Mouse (Mus musculus) cerebellum, adult 9-10 months (tissue): ENCODE measurements at regions not wholly inside any gene's neighbourhood (a gene's known extent, or its start where the extent isn't known, plus 50 kb on each side); places are given as distances from the start of the nearest gene placed in this dataset.

Experiments used
- DNase-seq: peaks from one replicate; pipeline ENCODE4 v3.0.0; 2022

DNA sequence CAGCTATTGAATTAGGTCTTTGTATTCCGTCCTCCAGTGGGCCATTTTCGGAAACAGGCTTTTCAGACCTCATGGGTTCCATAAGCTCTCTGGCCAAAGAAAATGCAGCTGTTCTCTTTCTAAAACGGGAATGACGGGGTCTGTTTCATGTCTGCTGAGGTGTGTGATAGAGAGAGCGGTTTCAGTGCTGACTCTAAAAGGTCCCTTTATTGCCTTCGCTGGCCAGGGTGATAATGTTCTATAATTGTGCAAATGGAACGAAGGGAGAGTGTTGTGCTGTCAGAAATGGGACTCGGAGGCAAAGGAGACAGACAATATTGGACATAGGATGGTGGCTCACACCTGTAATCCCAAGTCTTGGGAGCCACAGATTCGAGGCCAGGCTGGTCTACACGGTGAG lies 53.5 kb upstream of the Osbpl8 start:
- DNase-seq, result no peak

DNA sequence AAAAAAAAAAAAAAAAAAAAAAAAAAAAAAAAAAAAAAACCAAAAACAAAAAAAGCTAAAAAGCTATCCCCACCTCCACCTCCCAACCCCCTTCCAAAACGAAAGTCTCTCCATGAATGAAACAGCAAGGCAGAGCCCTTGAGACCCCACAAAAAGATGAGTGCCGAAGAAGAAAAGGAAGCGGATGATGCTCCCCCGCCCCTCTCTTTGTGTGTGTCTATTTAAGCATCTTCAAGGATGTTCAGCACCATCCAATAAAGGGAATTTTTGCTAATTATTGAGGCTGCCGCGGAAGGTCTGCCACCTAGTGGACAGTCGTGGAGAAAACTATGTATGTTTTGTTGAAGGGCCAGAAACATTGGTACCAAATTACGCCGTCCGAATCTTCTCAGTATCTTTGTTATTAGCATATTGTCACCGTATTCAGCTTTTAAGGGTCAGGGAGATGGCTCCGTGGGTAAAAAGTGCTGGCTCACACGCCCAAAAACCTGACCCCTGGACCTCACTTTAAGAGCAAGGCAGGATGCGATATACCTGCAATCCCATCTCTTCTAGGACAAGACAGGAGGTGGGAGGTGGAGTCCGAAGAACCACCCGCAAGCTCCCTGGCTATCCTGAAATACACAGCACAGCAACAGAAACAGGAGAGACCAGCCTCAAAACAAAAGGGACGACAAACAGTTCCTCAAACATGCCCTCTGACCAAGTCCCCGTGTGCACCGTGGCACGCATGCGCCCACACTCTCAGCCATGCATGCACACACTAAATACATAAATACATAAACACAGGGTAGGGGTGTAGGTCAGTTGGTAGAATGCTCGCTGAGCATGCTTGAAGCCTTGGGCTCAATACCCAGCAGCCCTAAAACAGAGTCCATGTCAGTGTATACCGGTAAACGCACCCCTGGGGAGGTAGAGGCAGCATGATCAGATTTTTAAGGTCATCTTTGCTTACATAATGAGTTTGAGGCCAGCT lies 55.6 kb upstream of the Osbpl8 start:
- peak; percentile 72 for DNase-seq

DNA sequence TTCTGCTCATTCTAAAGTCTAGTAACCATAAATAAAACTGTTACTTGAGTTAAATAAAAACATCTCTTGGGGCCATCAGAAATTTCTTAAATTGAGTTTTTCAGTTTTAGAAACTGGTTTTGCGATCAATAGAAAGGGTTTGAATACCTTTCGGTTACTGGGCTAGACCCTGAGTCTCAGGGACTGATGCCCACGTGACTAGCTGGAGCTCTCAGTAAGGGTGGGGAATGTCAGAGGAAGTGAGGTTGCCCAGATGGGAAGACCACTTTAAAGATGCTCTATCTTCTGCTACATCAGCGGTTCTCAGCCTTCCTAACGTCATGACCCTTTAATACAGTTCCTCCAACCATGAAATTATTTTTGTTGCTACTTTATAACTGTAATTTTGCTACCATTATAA lies 56.7 kb upstream of the Osbpl8 start:
- DNase-seq, result no peak

DNA sequence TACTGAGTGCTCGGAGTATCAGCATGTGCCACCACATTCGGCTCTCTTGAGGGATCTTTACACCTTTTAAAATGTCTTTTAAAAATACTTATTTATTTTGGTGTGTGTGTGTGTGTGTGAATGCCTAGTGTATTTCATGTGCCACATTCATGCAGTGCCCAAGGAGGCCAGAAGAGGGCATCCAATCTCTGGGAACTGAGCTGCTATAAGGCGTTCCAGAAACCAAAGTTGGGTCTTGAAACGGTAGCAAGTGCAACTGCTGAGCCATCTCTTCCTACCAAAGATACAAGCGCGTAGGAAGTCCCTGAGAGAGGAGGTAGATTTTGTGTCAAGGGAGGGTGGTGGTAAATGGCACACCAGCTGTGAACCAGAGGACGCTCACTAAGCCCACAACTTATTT lies 57.2 kb upstream of the Osbpl8 start:
- DNase-seq, result peak; percentile 39

DNA sequence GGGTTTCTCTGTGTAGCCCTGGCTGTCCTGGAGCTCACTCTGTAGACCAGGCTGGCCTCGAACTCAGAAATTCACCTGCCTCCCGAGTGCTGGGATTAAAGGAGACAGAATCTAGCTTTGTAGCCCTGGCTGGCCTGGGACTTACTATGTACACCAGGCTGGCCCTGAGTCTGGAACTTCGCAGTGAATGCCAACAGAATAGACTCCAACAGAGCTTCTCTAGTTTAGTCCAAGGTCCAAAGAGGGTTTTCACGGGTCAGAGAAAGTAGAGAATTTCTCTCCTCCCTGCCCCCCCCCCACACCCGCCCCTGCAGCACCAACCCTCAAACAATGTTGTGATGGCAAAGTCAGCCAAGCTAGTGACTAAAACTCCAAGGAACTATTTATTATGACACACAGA lies 58.1 kb upstream of the Osbpl8 start:
- no peak for DNase-seq

DNA sequence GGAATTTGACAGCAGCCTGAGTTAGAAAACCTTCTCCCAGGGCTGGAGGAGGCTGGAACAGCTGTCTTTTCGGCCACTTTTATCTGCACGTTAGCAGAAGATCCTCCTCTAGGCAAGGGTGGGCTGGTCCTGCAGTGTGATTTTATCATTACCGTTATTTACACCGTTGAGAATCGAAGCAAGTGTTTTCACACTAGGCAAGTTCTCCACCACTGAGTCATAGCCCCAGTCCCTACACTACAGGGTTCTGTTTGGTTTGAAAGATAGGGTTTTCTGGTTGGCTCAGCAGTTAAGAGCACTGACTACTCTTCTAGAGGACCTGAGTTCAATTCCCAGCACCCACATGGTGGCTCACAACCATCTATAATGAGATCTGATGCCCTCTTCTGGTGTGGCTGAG lies 58.9 kb upstream of the Osbpl8 start:
- DNase-seq, result no peak

DNA sequence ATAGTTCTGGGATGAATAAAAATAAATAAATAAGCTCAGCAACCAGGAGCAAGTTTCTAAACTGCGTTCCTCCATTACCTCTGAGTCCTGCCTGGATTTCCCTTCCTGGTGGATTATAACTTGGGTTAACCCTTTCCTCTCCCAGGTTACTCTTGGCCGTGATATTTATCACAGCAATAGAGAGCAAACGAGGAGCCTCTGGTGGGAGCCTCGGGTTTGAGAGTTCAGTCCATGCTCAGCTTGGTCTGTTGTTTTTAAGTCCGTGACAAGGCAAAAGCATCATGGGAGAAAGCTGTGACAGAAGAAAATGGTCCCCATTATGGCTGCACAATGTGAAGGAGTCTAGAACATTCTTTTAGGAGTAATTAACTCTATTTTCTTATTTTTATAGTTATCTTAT lies 61.0 kb upstream of the Osbpl8 start:
- DNase-seq, result no peak

DNA sequence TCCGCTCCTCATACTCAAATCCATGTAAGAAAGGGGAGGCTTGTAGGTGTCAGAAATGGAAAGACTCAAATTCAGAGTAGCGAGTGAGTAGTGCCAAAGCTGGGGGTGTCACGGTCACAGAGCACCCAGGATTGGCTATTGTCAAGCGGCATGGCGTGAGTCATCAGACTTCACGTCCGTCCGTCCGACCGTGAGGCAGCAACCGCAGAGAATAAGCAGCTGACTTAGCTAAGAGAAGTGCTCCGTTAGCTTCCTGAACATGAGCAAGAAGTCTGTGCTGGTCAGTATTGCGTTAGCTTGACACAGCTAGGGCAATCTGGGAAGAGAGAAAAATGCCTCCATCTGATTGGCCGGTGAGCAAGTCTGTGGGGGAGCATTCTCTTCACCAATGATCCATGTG lies 61.5 kb upstream of the Osbpl8 start:
- no peak for DNase-seq

DNA sequence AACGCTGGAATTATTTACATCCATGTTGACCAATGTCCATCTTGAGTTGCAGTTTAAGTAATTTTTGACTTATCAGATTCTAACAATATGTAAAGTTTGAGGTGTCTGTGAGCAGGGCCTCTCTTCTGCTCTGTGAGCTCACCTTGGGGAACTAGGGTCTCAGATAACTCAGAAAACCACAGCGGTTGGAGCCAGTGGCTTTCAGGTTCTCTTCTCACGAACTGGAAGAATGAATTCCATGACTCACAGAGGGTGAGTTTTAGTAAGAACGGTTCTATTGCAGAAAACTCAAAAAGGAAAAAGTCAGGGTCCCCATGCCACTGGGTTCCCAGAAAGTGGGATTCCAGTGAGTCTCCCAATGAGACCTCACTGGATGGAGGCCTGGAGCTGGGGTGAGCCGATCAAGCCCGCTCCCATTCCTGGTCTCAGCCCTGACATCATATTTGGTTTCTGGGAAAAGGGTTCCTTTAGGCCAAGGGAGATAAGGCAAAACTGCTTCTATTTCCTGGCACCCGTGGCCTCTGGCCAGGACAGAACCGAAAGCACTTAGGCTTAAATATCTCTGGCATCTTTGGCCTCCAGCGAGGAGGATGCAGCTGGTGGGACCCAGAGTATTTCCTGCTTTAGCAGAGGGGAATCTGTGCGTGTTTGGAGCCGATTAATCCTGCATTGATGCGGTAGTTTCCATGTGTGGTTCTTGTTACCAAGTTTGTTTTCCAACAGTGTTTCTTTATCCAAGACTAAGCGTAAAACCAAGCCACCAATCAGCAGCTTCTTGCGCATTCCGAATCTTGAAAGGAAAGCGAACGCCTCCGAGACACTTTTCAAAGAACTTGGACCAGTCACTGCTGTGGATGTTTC lies 62.4 kb upstream of the Osbpl8 start:
- DNase-seq, result no peak

DNA sequence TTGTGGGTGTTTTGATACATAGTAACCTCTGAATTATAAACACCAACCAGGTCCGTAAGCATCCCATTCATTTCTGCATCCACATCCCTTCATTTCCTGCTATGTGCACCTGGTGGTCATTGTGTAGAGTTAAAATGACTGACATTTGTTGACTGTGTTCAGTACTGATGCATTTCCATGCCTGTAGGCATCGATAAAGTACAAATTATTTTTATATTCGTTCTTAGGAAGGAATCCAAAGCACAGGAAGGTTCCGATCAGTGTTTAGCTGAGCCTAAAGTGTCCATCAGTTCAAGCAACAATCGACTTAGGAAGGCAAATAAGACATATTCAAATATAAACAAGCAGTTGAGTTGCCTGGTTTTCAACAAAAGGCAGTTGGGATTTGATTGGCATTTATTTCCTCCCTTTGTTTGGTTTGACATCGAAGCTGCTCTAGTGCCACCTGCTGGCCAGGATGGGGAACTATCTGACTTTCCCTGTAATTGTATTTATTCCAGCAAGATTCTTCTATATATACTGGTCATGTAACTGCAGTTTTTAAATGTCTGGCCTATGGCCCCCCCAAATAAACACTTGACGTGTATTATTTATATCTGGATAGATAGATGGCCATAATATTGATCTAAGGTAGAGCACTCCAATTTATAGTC lies 64.6 kb upstream of the Osbpl8 start:
- peak; percentile 87 for DNase-seq

DNA sequence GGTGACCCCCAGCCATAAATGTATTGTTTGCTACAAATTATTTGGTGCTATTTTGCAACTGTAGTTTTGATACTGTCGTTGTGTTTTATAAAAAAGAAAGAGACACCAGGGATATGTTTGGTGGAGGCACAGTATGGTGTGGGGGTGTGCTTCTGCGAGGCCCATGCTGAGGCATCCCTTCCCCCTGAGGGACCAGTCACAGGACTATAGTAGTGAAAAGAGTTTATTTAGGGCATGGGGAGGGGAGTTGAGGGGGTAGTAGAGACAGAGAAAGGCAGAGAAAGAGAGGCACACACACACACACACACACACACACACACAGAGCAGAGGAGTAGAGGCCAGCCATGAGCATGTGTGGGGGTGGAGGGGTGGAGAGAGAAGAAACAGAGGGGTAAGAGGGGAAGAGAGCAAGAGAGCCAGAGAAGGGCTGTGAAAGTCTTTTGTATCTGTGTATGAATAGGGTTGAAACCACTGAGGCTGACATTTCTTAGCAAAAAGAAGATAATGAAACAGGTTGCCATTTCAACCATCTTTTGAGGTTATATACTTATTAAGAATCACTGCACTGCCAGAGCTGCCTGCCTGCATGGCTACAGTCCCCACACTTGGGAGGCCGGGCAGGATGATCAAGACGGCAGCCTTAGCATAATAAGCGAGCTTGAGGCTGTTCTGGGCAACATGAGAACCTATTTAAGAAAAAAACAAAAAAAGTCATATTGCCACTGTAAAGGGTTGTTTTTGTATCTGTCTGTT lies 65.3 kb upstream of the Osbpl8 start:
- no peak for DNase-seq

DNA sequence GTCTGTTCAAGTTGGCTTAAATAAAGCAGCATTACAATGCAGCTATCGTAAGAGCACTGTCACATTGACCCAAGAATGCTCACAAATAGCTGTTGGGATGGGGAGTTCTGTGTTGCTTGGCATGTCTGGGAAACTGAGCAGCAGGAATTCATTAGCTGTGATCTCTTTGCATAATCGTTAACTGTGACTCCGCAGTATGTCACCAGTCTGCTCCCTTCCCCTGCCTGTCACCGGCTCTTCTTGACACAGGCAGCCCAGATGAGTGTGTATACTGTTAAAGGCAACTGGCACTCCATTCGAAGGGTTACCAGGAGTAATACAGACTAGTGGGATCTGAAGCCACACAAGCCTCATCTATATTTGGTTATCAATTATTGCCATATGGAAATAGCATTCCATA lies 67.3 kb upstream of the Osbpl8 start:
- no peak for DNase-seq

DNA sequence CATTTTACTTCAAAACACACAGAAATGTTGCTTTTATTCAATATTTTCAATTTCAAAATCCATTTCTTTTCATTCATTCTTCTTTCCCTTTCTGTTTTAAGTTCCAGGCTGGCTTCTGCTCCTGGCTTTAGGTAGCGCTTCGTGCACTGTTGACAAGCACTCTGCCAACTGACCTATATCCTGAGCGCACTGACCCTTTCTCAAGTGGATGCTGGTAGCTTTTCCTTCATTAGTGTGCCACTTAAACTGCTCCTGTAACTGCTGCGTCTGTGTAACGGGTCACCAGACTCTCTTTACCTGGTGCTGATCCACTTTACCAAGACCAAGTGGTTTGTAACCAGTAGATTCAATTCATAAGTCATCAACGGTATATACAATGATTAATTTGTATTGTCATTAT lies 67.7 kb upstream of the Osbpl8 start:
- DNase-seq, result no peak

DNA sequence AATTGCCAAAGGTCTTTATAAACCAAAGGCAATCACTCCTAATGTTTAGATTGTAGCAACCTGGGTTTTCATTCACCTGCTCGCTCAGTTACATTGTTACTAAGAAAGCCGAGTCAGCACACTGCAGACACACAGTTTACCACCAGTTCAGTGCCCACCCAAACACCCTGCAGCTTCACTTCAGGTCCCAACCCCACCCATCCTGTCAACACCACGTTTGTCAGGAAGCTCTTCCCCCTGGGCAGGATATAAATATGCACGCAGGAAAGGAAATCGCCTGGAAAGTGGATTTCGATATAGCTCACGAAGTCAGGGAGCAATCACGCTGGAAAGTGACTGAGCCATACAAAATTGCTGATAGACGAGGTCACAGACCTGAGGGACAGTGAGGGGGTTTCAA lies 70.1 kb upstream of the Osbpl8 start:
- DNase-seq, result no peak

DNA sequence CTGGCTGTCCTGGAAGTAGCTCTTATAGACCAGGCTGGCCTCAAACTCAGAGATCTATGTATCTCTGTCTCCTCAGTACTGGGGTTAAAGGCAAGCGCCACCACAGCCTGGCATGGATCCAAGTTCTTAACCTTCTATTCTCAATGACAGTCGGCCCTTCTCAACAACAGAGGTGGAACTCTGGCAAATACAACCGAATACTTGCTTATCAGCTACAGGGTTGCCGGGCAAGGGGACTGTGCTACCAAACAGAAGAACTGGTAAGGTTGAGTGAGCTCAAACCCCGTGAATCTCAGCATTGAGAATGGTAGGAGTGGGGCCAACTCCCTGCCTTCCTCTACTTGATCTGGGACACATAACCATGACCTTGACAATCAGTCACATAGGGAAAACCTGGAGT lies 75.2 kb upstream of the Osbpl8 start:
- no peak for DNase-seq

DNA sequence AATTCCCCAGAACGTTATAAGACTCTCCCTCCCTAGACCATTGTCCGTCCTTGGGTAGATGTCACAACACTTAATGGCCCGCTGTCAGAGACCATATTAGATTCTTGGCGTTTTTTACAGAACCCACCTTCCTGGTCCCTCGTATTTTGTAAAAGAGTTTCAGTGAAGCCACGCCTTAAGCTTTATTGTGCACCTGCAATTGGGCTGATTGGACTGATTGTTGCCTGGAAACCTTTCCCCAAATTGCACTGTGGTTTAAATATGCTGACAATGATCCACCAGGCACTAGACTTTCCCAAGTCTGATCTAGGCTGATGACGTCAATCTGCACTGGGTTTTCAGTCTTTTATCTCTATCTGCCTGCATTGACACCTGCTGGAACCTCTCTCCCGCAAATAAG lies 75.6 kb upstream of the Zdhhc17 start:
- no peak for DNase-seq

DNA sequence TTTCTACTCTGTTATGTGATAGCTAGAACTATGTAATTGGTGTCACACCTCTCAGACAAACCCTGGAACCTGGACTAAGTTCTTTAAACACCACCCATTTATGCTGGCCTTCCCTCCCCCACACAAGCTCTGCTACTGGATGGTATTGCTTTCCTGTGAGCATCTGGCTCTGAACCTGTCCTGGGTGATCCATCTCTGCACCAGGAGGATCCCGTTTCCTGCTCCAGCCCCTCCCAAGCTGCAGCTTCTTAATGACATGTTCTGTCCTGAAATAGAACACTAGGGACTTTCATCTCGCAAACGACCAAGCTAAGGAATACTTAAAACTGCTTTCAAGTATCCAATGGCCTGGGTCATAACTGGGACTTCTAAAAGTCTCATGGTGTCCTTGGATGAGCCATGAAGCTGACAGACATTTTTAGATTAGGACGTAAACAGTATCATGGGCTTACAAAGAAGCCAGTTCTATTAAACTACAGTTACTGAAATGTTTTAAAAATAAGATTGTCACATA lies 74.4 kb upstream of the Zdhhc17 start:
- DNase-seq, result no peak

DNA sequence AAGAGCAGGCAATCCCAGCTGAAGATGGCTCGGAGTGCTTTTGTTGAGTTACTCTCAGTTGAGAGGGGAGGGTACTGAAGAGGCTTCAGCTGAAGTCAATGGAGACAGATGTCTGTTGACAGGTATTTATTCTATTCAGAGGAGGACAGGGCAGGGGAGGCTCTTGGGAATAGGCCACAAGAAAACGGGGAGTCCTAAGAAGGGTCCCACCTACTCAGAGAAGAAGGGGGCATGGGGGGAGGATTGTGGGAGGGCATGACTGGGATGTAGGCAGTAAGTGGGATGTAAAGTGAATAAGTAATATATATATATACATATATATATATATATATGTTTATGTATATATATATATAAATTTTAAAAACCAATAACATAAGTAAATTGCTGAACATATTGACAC lies 73.9 kb upstream of the Zdhhc17 start:
- no peak for DNase-seq

DNA sequence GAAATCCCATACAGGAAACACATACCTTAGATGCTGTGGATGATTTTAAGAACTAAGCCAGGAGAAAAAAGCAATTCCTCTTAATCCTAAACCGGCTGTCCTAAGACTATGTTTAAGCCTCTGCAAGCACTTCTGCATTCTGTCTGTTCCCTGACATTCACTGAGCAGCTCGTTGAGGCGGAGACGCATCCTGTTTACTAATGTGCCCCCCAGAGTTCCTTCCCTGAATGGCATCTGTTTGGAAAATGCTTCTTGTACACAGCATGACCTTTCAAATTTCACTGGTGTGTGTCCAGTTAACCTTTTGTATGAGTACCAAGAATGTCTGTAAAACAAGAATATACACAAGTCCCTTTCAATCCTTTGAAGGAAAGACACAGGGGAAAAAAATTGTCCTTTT lies 73.4 kb upstream of the Zdhhc17 start:
- peak; percentile 20 for DNase-seq

DNA sequence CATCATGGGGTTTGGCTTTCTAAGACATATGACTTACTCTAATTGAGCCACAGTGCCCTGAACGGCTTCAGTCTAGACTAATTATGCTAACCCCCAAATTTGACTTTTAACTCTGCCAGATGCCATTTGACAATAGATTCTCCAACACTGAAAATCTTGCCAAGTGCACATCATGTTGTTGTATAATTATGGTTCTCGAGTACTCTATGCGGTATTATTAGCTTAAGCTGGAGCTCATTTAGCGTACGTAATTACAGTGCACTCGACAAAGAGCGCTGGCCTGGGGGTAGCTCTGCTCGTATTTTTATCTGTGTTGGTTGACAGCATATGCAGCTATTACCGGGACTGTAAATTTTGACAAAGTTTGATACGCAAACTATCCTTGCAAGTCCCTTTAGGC lies 70.4 kb upstream of the Zdhhc17 start:
- DNase-seq, result no peak

DNA sequence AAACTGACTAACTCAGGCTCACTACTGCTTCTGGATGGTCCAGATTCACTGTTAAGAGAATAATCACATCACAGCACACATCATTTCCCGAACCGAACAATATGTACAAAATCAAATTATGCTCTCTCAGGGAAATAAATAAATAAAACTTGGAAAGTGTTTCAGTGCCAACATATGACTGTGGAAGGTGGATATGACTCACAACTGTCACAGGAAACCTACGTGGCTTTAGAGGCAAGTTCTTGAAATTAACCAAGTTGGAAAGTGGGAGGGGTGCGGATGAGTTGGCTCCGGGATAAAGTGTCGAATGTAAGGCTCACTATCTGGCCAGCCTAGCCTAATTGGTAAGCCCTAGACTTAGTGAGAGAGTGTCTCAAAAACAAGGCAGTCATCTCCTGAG lies 69.1 kb upstream of the Zdhhc17 start:
- no peak for DNase-seq

DNA sequence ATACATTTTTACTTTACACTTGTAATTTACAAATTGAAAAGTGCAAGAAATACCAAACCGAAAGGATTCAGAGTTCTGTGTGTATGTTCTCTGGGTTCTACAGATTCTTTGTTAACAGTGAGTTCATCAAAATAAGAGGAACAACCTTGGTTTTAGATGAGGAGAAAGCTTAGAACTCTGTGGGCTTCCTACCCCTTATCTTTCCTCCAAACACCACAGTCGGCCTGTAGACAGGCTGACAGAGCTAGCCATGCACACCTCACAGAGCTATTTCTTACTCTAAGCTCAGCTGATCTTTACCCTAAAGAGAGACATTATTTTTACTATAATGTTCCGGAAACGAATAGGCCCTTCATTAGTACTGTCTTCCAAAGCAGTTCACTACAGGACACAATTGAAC lies 67.7 kb upstream of the Zdhhc17 start:
- no peak for DNase-seq
